Mouse (Mus musculus) thymus, adult 2 months (tissue): ENCODE data around the gene Chrna9.

ENCODE experiments used
- CTCF ChIP-seq: fragments of 200-500 bp; IDR thresholded peaks from 2 replicates; pipeline ENCODE4 v1.5.1; 2012; ENCODE audit warnings: mild to moderate bottlenecking, control low read depth, low read length, moderate library complexity, borderline replicate concordance; ENCODE audit not compliant: control insufficient read depth, poor library complexity, insufficient read depth; ENCODE audit errors: extremely low read depth
- POLR2A ChIP-seq: fragments of 200-500 bp; IDR thresholded peaks from 2 replicates; pipeline ENCODE4 v1.6.1; 2012; ENCODE audit warnings: mild to moderate bottlenecking, low read length, control low read depth, moderate library complexity; ENCODE audit not compliant: control insufficient read depth, poor library complexity, insufficient read depth; ENCODE audit errors: extremely low read depth

DNA sequence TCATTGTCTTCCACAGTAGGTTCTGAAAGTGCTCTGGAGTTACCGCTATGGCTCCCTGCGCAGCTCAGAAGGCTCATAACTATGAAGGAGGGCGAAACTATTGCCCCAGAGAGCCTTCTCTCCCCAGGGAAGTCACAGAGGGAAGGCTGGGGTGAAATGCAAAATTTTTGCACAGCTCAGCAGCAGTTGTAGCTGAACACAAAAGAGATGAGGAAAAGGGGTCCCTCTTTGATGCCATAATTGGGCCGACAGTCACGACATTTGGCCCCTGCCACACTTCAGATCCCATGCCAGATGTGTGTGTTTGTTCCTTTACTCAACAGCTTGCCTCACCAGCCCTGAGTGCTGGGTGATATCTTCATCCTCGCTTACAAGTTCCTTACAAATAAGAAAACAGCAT, 8.1 kb upstream of the Chrna9 start:
- TF ChIP-seq CTCF (no peak), POLR2A (0 out of 2 replicates have a peak, but pooled peaks have one; percentile 38)
